Mouse (Mus musculus): ENCODE measurements at regions not wholly inside any gene's neighbourhood (a gene's known extent, or its start where the extent isn't known, plus 50 kb on each side); places are given as distances from the start of the nearest gene placed in this dataset.

- TF ChIP-seq POLR2A (IDR thresholded peaks at IDR 0.05; ENCODE audit: borderline replicate concordance, insufficient read depth, low read length) (no peak), CTCF (IDR thresholded peaks at IDR 0.05; ENCODE audit: borderline replicate concordance, insufficient read depth, low read depth, low read length) (no peak)
Observed at GRCm38 (mm10) chr8:26501196-26501813, 382.0 kb downstream of the Gm45692 start.

Data from cerebellum, adult 2 months (tissue).